Mouse (Mus musculus): ENCODE measurements around the gene Ptprq. TPM values are rescaled to one million over a fixed set of nuclear protein-coding genes. Genes with fewer than 3 reads are reported as not detected.

The Ptprq gene
- polyA plus RNA-seq, 1 experiment from 2014 or later = 0.39 TPM

DNA sequence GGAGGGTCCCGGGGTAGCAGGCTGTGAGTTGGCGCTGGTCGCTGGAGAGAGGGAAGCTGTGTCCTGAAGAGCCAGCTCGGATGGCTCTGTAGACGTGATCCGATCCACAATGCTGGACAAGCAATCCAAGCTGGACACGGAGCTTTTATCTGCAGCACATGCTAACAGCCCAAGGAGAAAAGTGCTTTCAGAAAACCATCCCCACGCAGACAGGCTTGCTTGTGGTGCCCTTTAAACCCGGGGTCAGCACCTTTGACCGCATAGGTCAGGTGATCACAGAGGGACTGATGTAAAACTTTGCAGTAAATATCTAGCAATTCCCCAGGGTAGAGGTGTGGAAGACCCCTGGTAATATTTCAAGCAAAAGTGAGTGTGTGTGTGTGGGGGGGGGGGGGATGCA, 235.8 kb downstream of the Ptprq start:
- Histone ChIP-seq H3K27me3 (no peaks in the 10 kb centered on the region), H3K4me2 (replicated peaks) (no peak overlapping the region), H3K4me1 (replicated peaks) (0 out of 2 replicates have a peak, but pooled peaks cover 4% of the 10 kb centered on the region), H3K36me3 (no peaks in the 10 kb centered on the region), H3K27ac (no peak overlapping the region), H3K9ac (replicated peaks) (no peak overlapping the region), H3K4me3 (replicated peaks) (no peak overlapping the region), H3K9me3 (no peaks in the 10 kb centered on the region)
- WGBS = 74% methylated on average over 10 of the region's 10 CpGs
- ATAC-seq = no peak

DNA sequence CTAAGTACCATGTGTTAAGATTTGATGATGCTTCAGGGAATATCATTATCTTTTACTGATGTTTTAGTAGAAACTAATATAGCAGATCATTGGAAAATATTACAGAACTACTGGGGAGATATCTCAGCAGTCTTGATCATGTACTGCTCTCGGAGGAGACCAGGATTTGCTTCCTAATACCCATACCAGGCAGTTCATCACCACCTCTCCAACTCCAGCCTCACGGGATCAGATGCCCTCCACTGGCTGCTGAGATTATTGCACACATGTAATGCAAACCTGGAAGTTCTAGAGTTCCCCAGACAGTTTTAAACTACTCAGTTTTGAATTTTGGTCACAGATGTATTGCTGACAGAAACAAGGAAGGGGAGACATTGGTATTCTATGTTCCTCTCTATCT, 246.4 kb downstream of the Ptprq start:
- WGBS = 48% methylated on average over 2 of the region's 2 CpGs

DNA sequence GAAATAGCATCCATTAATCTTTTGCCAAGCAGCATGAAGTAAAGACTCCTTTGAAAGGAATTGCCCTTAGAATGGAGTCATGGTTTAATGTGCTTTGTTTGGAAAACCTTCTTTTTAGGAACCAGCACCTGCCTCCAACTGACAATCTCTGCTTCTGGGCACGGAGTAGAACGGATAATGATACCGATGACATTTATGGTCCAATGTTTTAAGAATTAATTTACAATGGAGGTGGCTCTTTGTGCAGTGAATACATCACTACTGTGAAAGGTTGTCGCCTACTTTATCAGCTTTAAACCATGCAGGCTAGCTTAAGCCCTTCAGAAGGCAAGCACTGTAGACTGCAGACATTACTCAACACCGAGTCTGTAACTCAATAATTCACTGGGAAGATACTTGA, 248.1 kb downstream of the Ptprq start:
- H3K9me3 ChIP-seq = no peaks in the 10 kb centered on the region
- H3K9ac ChIP-seq (replicated peaks) = no peak overlapping the region
- 53% methylated on average over 5 of the region's 5 CpGs for WGBS
- H3K4me3 ChIP-seq (replicated peaks) = no peak overlapping the region
- ATAC-seq = no peak
- H3K36me3 ChIP-seq = no peaks in the 10 kb centered on the region
- no peak overlapping the region for H3K4me2 ChIP-seq (replicated peaks)
- H3K4me1 ChIP-seq (replicated peaks) = no peaks in the 10 kb centered on the region
- H3K27me3 ChIP-seq = no peaks in the 10 kb centered on the region
- H3K27ac ChIP-seq = no peak overlapping the region

More for the DNA sequence above, 246.4 kb downstream of the Ptprq start:
- Histone ChIP-seq H3K4me1 (replicated peaks) (no peaks in the 10 kb centered on the region), H3K36me3 (no peaks in the 10 kb centered on the region), H3K4me2 (replicated peaks) (no peak overlapping the region), H3K4me3 (replicated peaks) (no peak overlapping the region), H3K9me3 (no peaks in the 10 kb centered on the region), H3K27ac (no peak overlapping the region), H3K27me3 (no peaks in the 10 kb centered on the region), H3K9ac (replicated peaks) (no peak overlapping the region)
- ATAC-seq = no peak

DNA sequence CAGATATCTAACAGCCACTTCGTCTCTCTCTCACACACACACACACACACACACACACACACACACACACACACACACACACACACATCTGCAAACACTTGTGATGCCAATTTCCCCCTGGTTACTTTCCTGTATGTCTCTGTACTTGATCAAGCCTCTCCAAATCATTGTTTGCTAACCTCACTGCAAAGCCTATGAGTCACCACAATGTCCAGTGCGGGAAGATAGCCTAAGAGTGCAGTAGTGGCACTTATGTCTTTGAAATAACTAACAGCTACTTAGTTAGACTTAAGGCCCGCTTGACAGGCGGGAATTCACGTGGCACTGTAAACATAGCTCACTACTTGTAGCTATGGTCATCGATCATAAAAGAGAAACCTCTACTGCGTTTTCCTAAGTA, 252.0 kb downstream of the Ptprq start:
- ATAC-seq = no peak
- WGBS = 89% methylated on average over 6 of the region's 7 CpGs

More for the DNA sequence above, 252.0 kb downstream of the Ptprq start:
- H3K9ac ChIP-seq (replicated peaks) = no peak overlapping the region
- no peak overlapping the region for H3K27ac ChIP-seq
- no peaks in the 10 kb centered on the region for H3K4me1 ChIP-seq (replicated peaks)
- H3K36me3 ChIP-seq = no peaks in the 10 kb centered on the region
- H3K4me3 ChIP-seq (replicated peaks) = no peak overlapping the region
- H3K27me3 ChIP-seq = no peaks in the 10 kb centered on the region
- H3K4me2 ChIP-seq (replicated peaks) = no peak overlapping the region
- H3K9me3 ChIP-seq = no peaks in the 10 kb centered on the region

Small RNA genes within 50 kb of the gene (microRNA-seq; reads per million reads assigned to microRNA genes)
- not detected for gene Gm44403

Other genes with a start within 250 kb of the Ptprq start
- gene Myf5, start 233.9 kb downstream of the Ptprq start, polyA plus RNA-seq (2015; fragmentation: Nextera tagmentation; extraction: Ambion mirVana) = not detected in 2 replicates
- not detected in 2 replicates for gene Myf6, start 225.3 kb downstream of the Ptprq start, polyA plus RNA-seq (2015; fragmentation: Nextera tagmentation; extraction: Ambion mirVana)
- 0.03 TPM in 2 replicates for gene Otogl, start 192.1 kb upstream of the Ptprq start, polyA plus RNA-seq (2015; fragmentation: Nextera tagmentation; extraction: Ambion mirVana)

Measured in midbrain, embryonic 13.5 days (tissue).